Comparison of ENCODE assay signal across 20 mouse cellular contexts in genomic region chr15:97858431-97858830, GRCm38 (mm10). TPM values are rescaled to one million over a fixed set of nuclear protein-coding genes. Genes with fewer than 3 reads are reported as not detected.
DNase-seq lines count a peak whose midpoint lies in the region; ATAC-seq lines count a peak whose summit lies in the region.
"Had no signal": no experiment of that assay in that cellular context is flagged by ENCODE, and none has a peak within 500 bp of the region (broad histone marks: within the 10 kb centered on the region; RNA-seq: fewer than 3 reads in every experiment).

No protein-coding gene starts in this region.

- no peaks in the 10 kb centered on the region for H3K36me3 ChIP-seq in stomach, embryonic 16.5 days (ENCODE audit: control insufficient read depth, insufficient read depth, low read length)
- 0 out of 2 replicates have a peak, but pooled peaks cover 6% of the 10 kb centered on the region for H3K36me3 ChIP-seq in kidney, embryonic 16.5 days (ENCODE audit: insufficient read depth, low read length)
- H3K36me3 ChIP-seq: embryonic facial prominence, embryonic 10.5 days; embryonic facial prominence, embryonic 12.5 days; forebrain, embryonic 15.5 days had no signal

- peaks cover 3% of the 10 kb centered on the region; the same call in 1 of the 2 replicates for H3K9me3 ChIP-seq in stomach, embryonic 16.5 days (replicated peaks; ENCODE audit: control insufficient read depth, low read length)
- H3K9me3 ChIP-seq in kidney, embryonic 16.5 days (ENCODE audit: low read length) = no peaks in the 10 kb centered on the region
- H3K9me3 ChIP-seq: embryonic facial prominence, embryonic 12.5 days; forebrain, embryonic 13.5 days; forebrain, embryonic 15.5 days had no signal

- H3K9ac ChIP-seq in stomach, embryonic 16.5 days (ENCODE audit: low read length) = no peak overlapping the region
- H3K9ac ChIP-seq in kidney, embryonic 16.5 days (replicated peaks; ENCODE audit: low read length) = no peak overlapping the region
- H3K9ac ChIP-seq: embryonic facial prominence, embryonic 12.5 days; forebrain, embryonic 13.5 days; forebrain, embryonic 15.5 days; forebrain, postnatal 0 days had no signal

- no peaks in the 10 kb centered on the region for H3K27me3 ChIP-seq in stomach, embryonic 16.5 days (ENCODE audit: control insufficient read depth, insufficient read depth, low read length)
- no peaks in the 10 kb centered on the region for H3K27me3 ChIP-seq in kidney, embryonic 16.5 days (ENCODE audit: insufficient read depth, low read length)
- H3K27me3 ChIP-seq: embryonic facial prominence, embryonic 12.5 days; forebrain, embryonic 13.5 days; forebrain, embryonic 15.5 days; Patski had no signal

- ATAC-seq in granulocyte monocyte progenitor cell, adult 5-6 weeks (replicated peaks; ENCODE audit: poor library complexity, severe bottlenecking) = peak; percentile 57
- ATAC-seq in stomach, embryonic 16.5 days (ENCODE audit: insufficient read depth, low FRiP score) = no peak
- no peak for ATAC-seq in kidney, embryonic 16.5 days (ENCODE audit: low FRiP score, low TSS enrichment)
- ATAC-seq: activated CD4-positive, CD25-positive, alpha-beta regulatory T cell, adult 4 months; forebrain, embryonic 13.5 days; forebrain, embryonic 15.5 days; forebrain, postnatal 0 days; Patski had no signal

- peaks cover 14% of the 10 kb centered on the region for H3K4me1 ChIP-seq in stomach, embryonic 16.5 days (ENCODE audit: control insufficient read depth, insufficient read depth, low read length)
- no peaks in the 10 kb centered on the region for H3K4me1 ChIP-seq in kidney, embryonic 16.5 days (ENCODE audit: insufficient read depth, low read length)
- H3K4me1 ChIP-seq: forebrain, embryonic 15.5 days had no signal

- DNase-seq in layer of hippocampus, postnatal 14 days (ENCODE audit: low spot score in 2 of 2) = no peak
- no peak for DNase-seq in gastrocnemius, postnatal 4 days (ENCODE audit: low spot score in 2 of 2)
- DNase-seq: adrenal gland, adult 8-10 months; adrenal gland, postnatal 14 days; adrenal gland, postnatal 36 days; cerebellum, adult 11-12 months; cerebellum, adult 2 months; cerebellum, adult 9-10 months; cerebellum, postnatal 10 days; cerebellum, postnatal 25 days; forebrain, postnatal 0 days had no signal

- H3K4me3 ChIP-seq in stomach, embryonic 16.5 days (replicated peaks; ENCODE audit: low read length) = no peak overlapping the region
- no peak overlapping the region for H3K4me3 ChIP-seq in kidney, embryonic 16.5 days (ENCODE audit: low read length)
- H3K4me3 ChIP-seq: embryonic facial prominence, embryonic 10.5 days; embryonic facial prominence, embryonic 12.5 days; forebrain, embryonic 13.5 days; forebrain, embryonic 15.5 days had no signal

- 58% methylated on average over 4 of the region's 4 CpGs for WGBS in stomach, embryonic 16.5 days
- 75% methylated on average over 4 of the region's 4 CpGs for WGBS in kidney, embryonic 16.5 days

- no peak overlapping the region for H3K4me2 ChIP-seq in stomach, embryonic 16.5 days (ENCODE audit: low read depth, low read length)
- H3K4me2 ChIP-seq in kidney, embryonic 16.5 days (replicated peaks; ENCODE audit: low read depth, low read length) = no peak overlapping the region
- H3K4me2 ChIP-seq: embryonic facial prominence, embryonic 12.5 days; forebrain, embryonic 13.5 days; forebrain, embryonic 15.5 days had no signal

- H3K27ac ChIP-seq in stomach, embryonic 16.5 days (ENCODE audit: low read length) = peak overlapping the region; percentile 52; the same call in 1 of the 2 replicates
- no peak overlapping the region for H3K27ac ChIP-seq in kidney, embryonic 16.5 days (ENCODE audit: low read length)
- H3K27ac ChIP-seq: embryonic facial prominence, embryonic 10.5 days; embryonic facial prominence, embryonic 12.5 days; forebrain, embryonic 13.5 days; forebrain, embryonic 15.5 days had no signal

RNA-seq across cellular contexts. Expression of gene Hdac7, which starts 14.1 kb away (rescaled TPM):
- 33.3 and 52.1 TPM in 2 replicates for total RNA-seq in granulocyte monocyte progenitor cell, adult 5-6 weeks (2014; fragmentation: Nextera tagmentation)
- total RNA-seq in granulocyte monocyte progenitor cell, adult 5-6 weeks (2017) = 3.5 and 6.1 TPM in 2 replicates
- 20.4 and 23.2 TPM in 2 replicates for polyA plus RNA-seq in stomach, embryonic 16.5 days (2015; fragmentation: Nextera tagmentation; extraction: Ambion mirVana)
- 10 to 100 TPM; 24.9 to 25.0 TPM for total RNA-seq in layer of hippocampus, postnatal 14 days (2021)
- 10 to 100 TPM; 53.6 to 57.9 TPM for total RNA-seq in gastrocnemius, postnatal 4 days (2021)
- polyA plus RNA-seq in kidney, embryonic 16.5 days (2015; fragmentation: Nextera tagmentation; extraction: Ambion mirVana) = 37.3 and 40.0 TPM in 2 replicates

RNA-seq across cellular contexts. Expression of gene Vdr, which starts 52.0 kb away (rescaled TPM):
- total RNA-seq in granulocyte monocyte progenitor cell, adult 5-6 weeks (2014; fragmentation: Nextera tagmentation) = 12.9 and 25.6 TPM in 2 replicates
- total RNA-seq in granulocyte monocyte progenitor cell, adult 5-6 weeks (2017) = 2.3 and 2.5 TPM in 2 replicates
- polyA plus RNA-seq in stomach, embryonic 16.5 days (2015; fragmentation: Nextera tagmentation; extraction: Ambion mirVana) = 2.3 and 2.5 TPM in 2 replicates
- under 1 TPM in 1 of 2 experiments, not detected in 1; 0.43 TPM for total RNA-seq in layer of hippocampus, postnatal 14 days (2021)
- total RNA-seq in gastrocnemius, postnatal 4 days (2021) = under 1 TPM; 0.15 to 0.47 TPM
- polyA plus RNA-seq in kidney, embryonic 16.5 days (2015; fragmentation: Nextera tagmentation; extraction: Ambion mirVana) = 9.6 and 10.5 TPM in 2 replicates
- polyA plus RNA-seq: forebrain, embryonic 13.5 days had no signal
